Mouse (Mus musculus) C2C12 (cell line): ENCODE measurements around the gene Lrrc52.

Source experiments
- CEBPB ChIP-seq: IDR thresholded peaks from one replicate; pipeline ENCODE4 v1.6.1; 2011; ENCODE audit warnings: low read depth, mild to moderate bottlenecking, control low read depth, moderate library complexity
- CTCF ChIP-seq: IDR thresholded peaks from one replicate; pipeline ENCODE4 v1.5.1; 2011; ENCODE audit not compliant: control insufficient read depth, insufficient read depth, insufficient read length
- USF1 ChIP-seq: IDR thresholded peaks from one replicate; pipeline ENCODE4 v1.6.1; 2011; ENCODE audit warnings: low read depth, mild to moderate bottlenecking, control low read depth, moderate library complexity

- TF ChIP-seq CTCF (no peak), USF1 (no peak), CEBPB (no peak)
These were observed 20.5 kb upstream of the Lrrc52 start for GRCm38 (mm10) chr1:167486959-167487680.
